Mouse (Mus musculus): ENCODE measurements around the gene Nup50. TPM values are rescaled to one million over a fixed set of nuclear protein-coding genes. Genes with fewer than 3 reads are reported as not detected.
A peak's percentile ranks its signal among the peaks of the same experiment; 100 is the strongest.
"Not testable (repeated sequence)": the region's sequence is repeated elsewhere in the genome, so short reads cannot be mapped to it uniquely, and the experiment has no call there.

Nup50 gene
- 10 to 100 TPM; 30.6 to 33.4 TPM for total RNA-seq (2021)
- long read RNA-seq, experiment 1, full-length matches to known transcripts = 32 of 43 reads
- long read RNA-seq, experiment 1, partial matches to known transcripts = 5 of 43 reads
- long read RNA-seq, experiment 1, other reads (novel, unspliced or antisense) = 6 of 43 reads
- long read RNA-seq, experiment 2, full-length matches to known transcripts = 19 of 27 reads
- long read RNA-seq, experiment 2, partial matches to known transcripts = 8 of 27 reads
- long read RNA-seq, experiment 2, other reads (novel, unspliced or antisense) = 0 of 27 reads

DNA sequence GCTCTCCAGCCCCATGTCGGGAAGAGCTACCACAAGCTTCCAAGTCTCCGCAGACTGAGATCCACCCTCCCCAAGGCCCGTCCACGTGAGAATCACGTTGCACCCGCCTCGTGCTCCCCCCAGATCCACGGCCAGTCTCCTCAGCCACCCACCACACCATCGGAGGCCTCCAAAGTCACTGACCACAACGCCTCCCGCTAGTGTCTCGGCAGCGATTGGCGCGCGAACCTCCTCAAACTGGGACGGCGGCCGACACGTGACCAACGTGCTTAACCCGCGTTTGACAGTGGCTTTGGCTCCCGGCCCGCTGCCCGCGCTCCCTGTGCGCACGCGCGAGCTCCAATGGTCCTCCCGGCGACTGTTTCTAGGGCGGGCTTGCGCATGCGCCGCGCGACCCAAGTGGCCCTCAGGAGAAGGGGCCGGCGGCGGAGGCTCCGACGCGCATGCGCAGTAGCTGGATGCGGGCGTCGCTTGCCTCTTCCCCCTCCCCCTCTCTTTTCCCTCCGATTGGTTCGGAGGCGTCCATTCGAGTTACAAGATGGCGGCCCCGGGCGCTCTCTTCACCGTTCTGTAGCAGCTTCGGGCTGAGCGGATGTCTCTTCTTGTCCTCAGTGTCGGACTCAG is at the start of gene Nup50:
TSS of gene Nup50 (plus strand) at position 528 of the 624 bp plus-strand sequence.
- DNase-seq (ENCODE audit: low spot score in 2 of 2) = peak; percentile 100

DNA sequence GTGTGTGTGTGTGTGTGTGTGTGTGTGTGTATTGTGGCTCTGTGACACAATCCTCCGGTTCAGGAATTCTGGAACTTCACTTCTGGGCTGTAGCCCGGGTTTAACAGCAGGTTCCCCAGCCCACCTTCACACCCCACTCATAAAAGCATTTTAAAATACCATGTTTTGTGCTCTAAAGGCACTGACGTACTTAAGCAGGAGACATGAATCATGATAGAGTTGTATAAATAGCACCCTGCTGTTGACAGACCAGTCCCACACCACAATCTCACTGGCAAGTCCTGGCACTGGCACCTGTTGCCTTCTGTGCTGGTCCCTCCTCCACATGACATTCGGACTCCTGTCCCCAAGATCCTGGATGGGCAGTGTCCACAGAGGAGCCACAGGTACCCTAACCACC is 49.3 kb upstream of the Nup50 start:
- peak; percentile 58 to 62 for DNase-seq (ENCODE audit: low spot score in 2 of 2)

DNA sequence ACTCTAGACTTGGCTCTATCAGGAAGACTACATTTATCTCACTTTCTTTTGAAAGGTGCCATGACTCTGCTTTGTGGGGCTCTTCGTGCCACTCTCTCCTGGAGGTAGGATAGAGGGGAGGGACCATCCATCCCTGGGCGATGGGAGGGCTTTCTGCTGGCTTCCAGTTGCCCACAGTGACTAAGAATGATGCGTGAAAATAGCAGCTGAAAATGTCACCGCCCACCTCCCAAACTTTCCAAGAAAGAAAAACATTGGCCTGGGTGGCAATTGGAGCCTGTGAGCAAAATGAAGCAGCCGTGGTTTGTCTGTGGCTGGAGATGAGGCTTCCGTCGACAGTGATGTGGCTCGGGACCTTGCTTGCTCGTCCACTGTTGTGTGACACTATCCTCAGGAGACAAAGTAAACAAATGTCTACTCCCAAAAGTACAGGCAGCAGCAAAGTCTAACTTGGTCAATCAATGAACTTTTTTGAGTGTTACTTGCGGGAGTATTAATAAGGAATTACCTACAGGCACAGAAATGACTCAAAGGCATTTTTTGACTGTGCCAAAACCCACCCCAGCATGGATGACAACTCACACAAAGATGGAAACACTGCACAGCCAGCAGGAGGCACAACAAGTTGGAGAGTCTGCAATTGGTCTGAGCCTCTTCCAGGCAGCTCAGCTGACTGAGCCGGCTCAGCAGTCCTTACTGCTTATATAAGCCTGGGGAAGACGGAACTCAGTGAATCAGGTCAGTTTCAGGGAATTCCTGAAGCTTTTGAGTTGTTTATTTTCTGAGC is 46.0 kb upstream of the Nup50 start:
- peak; percentile 68 to 71 for DNase-seq (ENCODE audit: low spot score in 2 of 2)

DNA sequence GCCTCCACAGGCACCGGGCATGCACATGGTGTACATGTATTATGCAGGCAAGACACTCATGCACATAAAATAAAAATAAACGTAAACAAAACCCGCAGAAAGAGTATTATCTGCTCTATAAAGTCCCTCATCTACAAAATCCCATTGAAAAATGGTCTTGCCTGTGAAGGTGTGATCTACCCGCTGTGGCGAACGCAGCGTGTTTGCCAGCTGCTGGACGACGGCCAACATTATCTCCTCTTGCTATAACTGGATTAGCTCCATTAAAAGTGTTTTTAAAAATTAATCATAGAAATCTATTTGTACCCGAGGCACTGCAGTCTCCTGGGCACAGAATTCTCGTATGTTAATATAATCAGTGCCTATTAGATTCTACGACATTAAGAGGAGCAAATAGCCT is 35.1 kb upstream of the Nup50 start:
- no peak for DNase-seq (ENCODE audit: low spot score in 2 of 2)

DNA sequence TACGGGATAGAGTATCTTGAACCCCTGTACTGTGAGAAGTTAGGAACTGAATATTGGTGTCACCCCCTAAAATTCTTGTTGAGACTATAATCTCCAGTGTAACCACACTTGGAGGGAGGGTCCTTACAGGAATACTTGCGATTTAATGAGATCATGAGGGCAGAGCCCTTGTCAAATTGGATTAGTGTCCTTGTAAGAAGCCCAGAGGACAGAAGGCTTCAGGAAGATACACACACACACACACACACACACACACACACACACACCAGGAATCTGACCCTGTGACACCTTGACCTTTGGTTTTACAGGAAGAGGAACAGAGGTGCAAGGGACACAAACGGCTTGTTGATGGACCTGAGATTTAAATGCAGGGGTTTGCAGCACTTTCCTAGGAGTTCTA is 32.0 kb upstream of the Nup50 start:
- DNase-seq (ENCODE audit: low spot score in 2 of 2) = no peak

DNA sequence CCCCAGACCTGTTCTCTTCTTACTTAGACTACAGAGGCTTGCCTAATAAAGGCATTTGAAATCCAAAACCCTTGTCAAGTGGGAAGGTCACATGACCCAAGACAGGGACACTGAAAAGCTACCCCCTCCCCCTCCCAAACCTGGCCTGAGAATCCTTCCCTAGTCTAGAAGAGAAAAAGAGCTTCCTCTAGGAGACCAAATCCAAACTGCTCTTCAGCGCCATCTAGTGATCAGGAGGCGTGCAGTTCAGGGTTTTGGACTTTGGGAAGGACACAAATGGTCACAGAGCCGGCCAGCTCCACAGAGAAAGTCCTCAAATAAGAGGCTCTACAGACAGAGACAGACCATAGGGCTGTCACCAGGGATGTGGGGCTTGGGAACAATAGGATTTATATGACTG is 31.6 kb upstream of the Nup50 start:
- DNase-seq (ENCODE audit: low spot score in 2 of 2) = peak; percentile 65 to 78

DNA sequence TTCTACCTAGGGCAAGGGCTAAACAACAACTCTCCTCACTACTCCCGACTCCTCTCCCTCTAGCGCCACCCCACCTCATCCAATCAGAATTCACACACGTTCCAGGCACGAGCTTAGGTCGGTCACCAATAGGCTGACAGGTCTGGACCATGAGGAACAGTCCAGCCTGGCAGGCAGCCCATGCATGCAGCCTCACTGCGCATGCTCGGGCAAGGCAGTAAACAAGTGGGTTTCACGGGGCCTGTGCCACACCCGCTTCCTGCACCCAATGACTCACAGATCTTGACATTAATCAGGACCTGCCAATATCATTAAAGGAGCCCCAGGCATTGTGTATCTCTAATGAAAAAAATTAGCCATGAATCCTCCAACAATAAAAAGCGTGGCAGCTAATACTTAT is 27.0 kb upstream of the Nup50 start:
- DNase-seq (ENCODE audit: low spot score in 2 of 2) = not testable (repeated sequence)

DNA sequence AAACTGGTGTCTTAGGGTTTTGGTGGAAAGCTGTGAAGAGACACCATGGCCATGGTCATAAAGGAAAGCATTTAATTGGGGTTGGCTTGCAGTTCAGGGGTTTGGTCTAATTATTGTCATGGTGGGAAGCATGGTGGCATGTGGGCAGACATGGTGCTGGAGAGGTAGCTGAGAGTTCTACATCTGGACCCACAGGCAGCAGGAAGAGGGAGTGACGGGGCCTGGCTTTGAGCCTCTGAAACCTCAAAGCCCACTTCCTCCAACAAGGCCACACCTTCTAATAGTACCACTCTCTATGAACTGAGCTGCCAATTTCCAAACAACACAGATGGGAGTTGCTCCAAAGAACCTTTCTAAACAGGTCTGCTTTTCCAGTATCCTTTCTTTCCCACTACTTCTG is 26.5 kb upstream of the Nup50 start:
- no peak for DNase-seq (ENCODE audit: low spot score in 2 of 2)

DNA sequence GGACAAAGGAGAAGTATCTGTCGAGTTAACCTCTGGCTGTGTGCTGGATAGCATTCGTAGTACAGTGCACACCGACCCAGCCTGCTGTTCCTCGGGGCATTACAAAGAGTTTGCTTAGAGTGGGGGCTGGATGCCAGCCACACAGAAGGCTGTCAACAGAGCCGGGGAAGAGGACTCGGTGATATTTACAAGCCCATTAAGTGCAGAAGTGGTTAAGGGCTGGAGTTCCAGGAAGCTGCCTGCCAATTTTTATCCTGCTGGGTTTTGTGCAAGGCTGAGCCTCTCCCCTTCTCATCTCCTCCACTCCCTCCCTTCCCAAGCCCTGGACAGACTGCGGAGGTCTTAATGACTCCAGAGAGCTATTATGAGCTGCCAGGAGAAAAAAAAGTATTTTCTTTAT is 25.1 kb upstream of the Nup50 start:
- no peak for DNase-seq (ENCODE audit: low spot score in 2 of 2)

DNA sequence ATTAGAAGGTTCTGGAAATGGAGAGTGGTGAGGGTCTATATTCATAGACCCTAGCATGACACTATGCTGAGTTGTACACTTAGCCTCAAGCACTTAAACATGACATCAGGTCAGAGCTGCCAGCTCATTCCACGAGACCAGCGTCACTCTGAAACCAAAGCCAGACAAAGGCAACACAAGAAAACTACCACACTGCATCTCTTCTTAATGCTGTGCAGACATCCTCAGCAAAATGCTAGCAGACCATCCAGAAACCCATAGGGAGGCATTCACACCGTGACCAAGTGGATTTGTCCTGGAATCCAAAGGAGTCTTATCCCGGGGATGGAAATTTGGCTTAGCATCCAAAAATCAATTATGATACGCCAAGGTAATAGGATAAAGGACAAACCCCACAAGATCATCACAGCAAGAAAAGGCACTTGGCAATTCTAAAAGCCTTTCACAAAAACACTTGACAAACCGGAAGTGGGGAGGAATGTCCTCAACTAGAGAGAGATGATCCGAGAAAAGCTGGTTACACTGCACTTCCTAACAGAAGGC is 19.3 kb upstream of the Nup50 start:
- DNase-seq (ENCODE audit: low spot score in 2 of 2) = no peak

DNA sequence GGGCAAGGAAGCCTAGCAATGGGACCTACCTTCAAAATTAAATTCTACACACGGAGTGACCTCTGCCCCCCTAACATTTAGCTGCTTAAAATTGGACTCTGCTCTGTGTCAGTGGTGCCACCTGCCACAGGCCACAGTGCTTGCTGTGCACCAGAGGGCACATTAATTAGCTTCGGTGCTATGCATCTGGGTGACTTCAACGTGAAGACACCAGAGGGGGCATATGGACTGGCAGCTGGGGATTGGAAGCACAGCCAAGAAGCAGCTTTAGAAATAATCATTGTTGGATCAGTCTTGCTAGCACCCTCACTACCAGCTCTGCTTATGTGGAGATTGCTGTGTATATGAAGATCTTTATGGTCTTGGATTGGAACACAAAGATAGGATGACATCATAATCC is 10.0 kb upstream of the Nup50 start:
- no peak for DNase-seq (ENCODE audit: low spot score in 2 of 2)

DNA sequence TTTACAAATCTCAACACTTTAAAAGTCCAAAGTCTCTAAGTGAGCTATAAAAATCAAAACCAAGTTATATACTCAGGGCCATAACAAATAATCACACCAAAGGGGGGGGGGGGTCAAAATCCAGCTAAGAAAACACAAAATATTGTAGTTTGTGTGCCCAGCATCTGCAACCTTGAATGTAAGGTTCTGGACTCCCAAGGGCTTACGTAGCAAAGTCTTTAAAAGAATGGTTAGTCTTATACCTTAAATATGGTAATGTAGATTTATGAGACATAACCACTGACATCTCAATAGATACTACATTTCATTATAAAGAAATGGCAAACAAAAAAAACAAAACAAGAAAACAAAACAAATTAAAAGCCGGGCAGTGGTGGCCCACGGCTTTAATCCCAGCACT is 3.3 kb upstream of the Nup50 start, which contains the start of gene Gm29666:
TSS of gene Gm29666 (minus strand) at position 101 of the 400 bp plus-strand sequence.
- DNase-seq (ENCODE audit: low spot score in 2 of 2) = no peak

DNA sequence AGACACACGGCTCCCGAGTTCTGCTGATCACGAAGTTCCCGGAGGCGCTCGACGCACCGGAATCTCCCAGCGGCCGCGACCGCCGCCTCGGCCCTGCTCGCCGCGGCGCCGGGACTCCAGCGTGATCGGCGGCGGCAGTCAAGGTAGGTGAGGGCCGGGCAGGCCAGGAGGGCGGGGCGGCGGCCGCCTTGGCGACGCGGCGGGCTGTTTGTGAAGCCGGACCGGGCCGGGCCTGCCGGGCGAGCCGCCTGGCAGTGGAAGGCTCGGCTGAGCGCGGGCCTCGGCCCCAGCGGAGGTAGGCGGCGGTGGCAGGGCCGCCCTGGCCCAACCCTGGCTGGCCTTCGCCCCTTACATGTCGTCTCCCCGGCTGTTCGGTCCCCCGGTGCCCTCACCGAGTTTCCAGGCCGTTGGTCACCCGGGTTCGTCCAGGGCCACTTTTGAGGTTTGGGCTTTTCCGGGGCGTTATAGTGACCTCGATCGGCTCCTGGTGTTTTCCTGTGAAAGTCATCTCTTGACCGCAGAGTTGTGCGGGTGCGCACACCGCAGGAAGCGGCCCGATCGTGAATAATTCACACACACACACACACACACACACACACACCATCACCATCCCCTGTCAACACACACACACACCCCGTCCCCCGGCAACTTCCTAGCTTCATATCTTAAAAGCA is 434 bp downstream of the Nup50 start:
- DNase-seq (ENCODE audit: low spot score in 2 of 2) = no peak

DNA sequence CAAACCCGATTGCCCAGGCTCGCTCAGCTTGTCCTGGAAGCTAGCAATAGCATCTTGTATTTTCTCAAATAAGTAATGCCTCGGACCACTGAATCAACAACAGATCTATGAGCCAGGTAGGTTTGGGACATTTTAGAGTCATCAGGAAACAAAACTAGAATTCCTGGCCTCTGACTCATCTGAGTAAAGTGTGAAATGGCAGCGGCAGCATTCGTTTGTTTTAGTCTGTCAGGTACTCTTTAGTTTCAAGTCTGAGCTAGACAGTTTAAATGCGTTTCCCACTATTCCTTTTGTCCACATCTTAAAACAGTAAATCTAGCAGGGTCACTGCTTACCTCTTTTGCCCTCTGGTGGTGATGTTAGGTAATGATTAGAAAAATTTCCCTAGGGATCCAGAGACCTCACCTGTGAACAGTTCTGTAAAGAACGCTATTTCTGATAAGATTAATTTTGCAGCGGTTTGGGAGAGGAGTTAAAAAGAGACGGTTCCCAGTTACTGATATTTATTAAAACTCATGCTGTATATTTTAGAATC is 1.6 kb downstream of the Nup50 start:
- DNase-seq (ENCODE audit: low spot score in 2 of 2) = no peak

DNA sequence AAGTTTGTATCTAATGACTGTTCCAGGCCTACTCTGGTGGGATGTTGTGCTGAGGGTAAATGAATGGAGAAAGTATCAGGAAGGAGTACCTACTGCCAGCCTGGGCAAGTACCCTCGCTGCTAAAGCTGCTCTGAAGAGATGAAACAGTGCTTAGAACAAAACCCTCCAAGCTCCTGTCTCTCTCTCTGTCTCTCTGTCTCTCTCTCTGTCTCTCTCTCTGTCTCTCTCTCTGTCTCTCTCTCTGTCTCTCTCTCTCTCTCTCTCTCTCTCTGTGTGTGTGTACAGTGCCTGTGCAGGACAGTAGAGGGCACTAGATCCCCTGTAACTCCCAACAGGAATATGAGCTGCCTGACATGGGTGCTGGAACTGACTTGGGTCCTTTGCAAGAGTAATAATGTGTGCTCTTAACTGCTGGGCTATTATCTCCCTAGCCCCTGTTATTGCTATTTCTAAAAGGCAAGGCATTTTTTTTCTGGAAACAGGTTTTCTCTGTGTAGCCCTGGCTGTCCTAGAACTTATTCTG is 2.3 kb downstream of the Nup50 start:
- no peak for DNase-seq (ENCODE audit: low spot score in 2 of 2)

DNA sequence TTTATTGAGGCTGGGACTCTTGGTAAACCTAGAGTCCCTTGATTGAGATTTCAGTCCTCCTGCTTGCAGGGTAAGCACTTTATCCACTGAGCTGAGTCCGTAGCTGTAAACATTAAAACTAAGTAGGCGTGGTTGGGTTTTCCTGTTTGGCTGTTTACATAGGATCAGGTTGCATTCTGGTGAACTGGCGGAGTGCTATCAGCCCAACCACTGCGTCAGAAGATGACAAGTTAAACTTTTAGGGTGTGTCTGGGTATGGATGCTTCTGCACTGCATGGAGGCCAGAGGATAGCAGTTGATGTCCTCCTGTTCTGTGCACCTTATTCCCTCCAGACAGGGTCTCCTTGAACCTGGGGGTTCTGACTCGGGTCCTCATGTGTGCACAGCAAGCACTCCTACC is 9.1 kb downstream of the Nup50 start:
- DNase-seq (ENCODE audit: low spot score in 2 of 2) = no peak

DNA sequence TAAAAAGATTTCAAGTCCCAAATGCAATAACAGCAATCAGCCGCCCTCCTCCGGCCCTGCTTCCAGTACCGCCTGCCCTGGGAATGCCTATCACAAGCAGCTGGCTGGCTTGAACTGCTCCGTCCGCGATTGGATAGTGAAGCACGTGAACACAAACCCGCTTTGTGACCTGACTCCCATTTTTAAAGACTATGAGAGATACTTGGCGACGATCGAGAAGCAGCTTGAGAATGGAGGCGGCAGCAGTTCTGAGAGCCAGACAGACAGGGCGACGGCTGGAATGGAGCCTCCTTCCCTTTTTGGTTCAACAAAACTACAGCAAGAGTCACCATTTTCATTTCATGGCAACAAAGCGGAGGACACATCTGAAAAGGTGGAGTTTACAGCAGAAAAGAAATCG is 11.7 kb downstream of the Nup50 start:
- peak; percentile 59 to 64 for DNase-seq (ENCODE audit: low spot score in 2 of 2)

DNA sequence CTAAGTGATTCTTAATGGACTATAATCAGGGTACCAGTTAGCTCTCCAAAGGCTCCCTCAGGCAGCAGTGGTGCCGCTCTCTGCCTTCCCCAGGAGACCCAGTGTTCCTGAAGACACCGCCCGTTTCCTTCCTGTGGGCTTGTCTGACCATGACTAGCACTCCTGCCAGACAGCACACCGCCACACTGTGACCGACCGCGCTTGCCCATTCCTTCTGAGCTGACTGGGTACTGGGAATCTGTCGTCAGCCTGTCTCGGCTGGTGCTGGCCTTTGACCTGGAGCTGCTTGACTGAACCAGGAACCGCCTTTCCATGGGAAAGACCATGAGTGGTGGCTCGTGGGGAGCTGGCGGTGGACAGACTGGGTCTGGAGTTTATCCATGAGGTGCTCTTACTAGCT is 16.9 kb downstream of the Nup50 start:
- no peak for DNase-seq (ENCODE audit: low spot score in 2 of 2)

DNA sequence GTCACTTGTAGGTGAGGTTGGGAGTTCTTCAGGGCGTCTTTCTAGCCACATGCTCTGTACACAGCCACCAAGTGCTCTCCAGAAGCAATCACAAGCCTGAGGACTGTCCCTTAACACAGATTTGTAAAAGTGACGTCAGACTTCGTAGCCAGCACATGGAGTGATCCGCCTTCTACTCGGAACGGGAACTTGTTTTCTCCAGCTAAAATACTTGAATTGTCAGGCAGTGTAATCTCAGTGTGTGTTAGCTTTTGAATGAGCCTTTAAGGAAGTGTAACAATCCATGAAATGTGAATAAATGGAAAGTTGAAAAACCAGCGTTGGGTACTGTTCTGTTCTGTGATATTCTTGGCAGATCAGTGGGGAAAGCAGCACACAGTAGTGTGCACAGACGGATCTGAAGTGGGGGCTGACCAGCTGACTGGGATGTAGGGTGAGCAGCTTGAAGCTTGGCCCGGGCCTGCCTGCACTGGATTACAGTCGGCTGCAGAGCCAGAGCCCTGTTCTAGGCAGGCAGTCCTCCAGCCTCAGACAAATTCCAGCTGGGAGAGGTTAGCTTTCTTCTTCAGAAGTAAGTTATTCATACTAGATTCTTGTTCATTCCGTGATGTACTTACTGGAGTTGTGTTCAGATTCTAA is 19.6 kb downstream of the Nup50 start:
- DNase-seq (ENCODE audit: low spot score in 2 of 2) = peak; percentile 58 to 69

DNA sequence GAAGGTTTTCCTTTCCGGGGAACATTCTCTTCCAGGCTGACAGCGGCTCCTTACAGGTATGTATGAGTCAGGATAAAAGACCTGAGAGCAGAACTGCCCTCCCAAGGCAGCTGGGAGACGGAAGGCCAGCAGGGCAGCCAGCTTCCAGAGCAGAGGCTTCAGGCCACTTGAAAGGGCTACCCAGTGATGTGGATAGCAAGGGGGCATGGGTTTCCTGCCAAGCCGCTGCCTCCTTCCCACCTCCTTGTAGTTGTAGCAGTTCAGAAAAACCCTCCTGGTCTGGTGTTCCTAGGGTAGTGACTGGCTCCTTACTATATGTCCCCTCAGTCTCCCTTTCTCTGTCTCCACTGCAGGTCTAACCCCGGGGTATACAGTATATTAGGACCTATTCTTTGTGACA is 21.1 kb downstream of the Nup50 start:
- DNase-seq (ENCODE audit: low spot score in 2 of 2) = no peak
